Mouse (Mus musculus): Measurements from ENCODE around the gene 4933403O08Rik.

The 4933403O08Rik gene

GRCm38 (mm10) chrX:112238749-112239148, at the start of gene 4933403O08Rik:
4933403O08Rik (plus strand) TSS chrX:112239049.
- DNase-seq, result no peak

- DNase-seq, result no peak
These were observed 4.1 kb downstream of the 4933403O08Rik start for GRCm38 (mm10) chrX:112242916-112243315.

- DNase-seq, result no peak
These were observed 16.7 kb downstream of the 4933403O08Rik start for GRCm38 (mm10) chrX:112255513-112255912.

GRCm38 (mm10) chrX:112273550-112273949, 34.7 kb downstream of the 4933403O08Rik start:
- no peak for DNase-seq
